Mouse (Mus musculus) brown adipose tissue, adult 24 weeks (tissue): ENCODE data around the gene Cpn1. TPM values are rescaled to one million over a fixed set of nuclear protein-coding genes. Genes with fewer than 3 reads are reported as not detected.

ENCODE experiments used
- H3K27ac ChIP-seq: fragments of 200-500 bp; replicated peaks from 2 replicates; pipeline ENCODE4 v1.5.1; 2012; ENCODE audit warnings: low read depth, mild to moderate bottlenecking, low read length
- H3K4me1 ChIP-seq: fragments of 200-500 bp; 2 replicates; pipeline ENCODE4 v1.6.1; 2012; ENCODE audit warnings: low read length, mixed read lengths; ENCODE audit not compliant: control insufficient read depth, insufficient read depth, insufficient read length
- H3K4me3 ChIP-seq: fragments of 200-500 bp; 2 replicates; pipeline ENCODE4 v1.5.1; 2012; ENCODE audit warnings: low read depth, mild to moderate bottlenecking, low read length, moderate library complexity; ENCODE audit not compliant: insufficient read depth
- polyA plus RNA-seq: library from polyadenylated mRNA; stranded (reverse); fragments of >200 nt; gene quantifications from 2 replicates; pipeline ENCODE4 v1.2.4, GENCODE M21; 2012; ENCODE audit not compliant: missing spikeins, insufficient read depth, insufficient read length

Gene Cpn1
- polyA plus RNA-seq, 1 experiment: not detected

GRCm38 (mm10) chr19:43917406-43917691 lies 69.0 kb downstream of the Cpn1 start:
- no peak overlapping the region for H3K4me3 ChIP-seq
- peaks cover 23% of the 10 kb centered on the region for H3K4me1 ChIP-seq
- no peak overlapping the region for H3K27ac ChIP-seq

- no peak overlapping the region for H3K27ac ChIP-seq
- H3K4me3 ChIP-seq: no peak overlapping the region
- peaks cover 23% of the 10 kb centered on the region for H3K4me1 ChIP-seq
Measured at GRCm38 (mm10) chr19:43916586-43917405, 69.6 kb downstream of the Cpn1 start.

- peaks cover 23% of the 10 kb centered on the region for H3K4me1 ChIP-seq
- no peak overlapping the region for H3K27ac ChIP-seq
- no peak overlapping the region for H3K4me3 ChIP-seq
Measured at GRCm38 (mm10) chr19:43915431-43915830, 70.9 kb downstream of the Cpn1 start.

GRCm38 (mm10) chr19:43914986-43915385 lies 71.4 kb downstream of the Cpn1 start:
- H3K4me1 ChIP-seq: peaks cover 23% of the 10 kb centered on the region
- no peak overlapping the region for H3K27ac ChIP-seq
- H3K4me3 ChIP-seq: no peak overlapping the region

GRCm38 (mm10) chr19:43912775-43913486 lies 73.4 kb downstream of the Cpn1 start:
- Histone ChIP-seq H3K27ac (no peak overlapping the region), H3K4me1 (peaks cover 13% of the 10 kb centered on the region), H3K4me3 (no peak overlapping the region)

GRCm38 (mm10) chr19:43906492-43906891 lies 79.9 kb downstream of the Cpn1 start:
- no peaks in the 10 kb centered on the region for H3K4me1 ChIP-seq
- no peak overlapping the region for H3K4me3 ChIP-seq
- no peak overlapping the region for H3K27ac ChIP-seq

Other genes starting within 250 kb of the Cpn1 start
- gene Cutc, start 233.6 kb downstream of the Cpn1 start, polyA plus RNA-seq: 19.4 and 22.1 TPM in 2 replicates
- 29.4 and 34.1 TPM in 2 replicates for gene Cox15, start 233.6 kb downstream of the Cpn1 start, polyA plus RNA-seq
- 1.1 TPM in 1 of 2 replicates, not detected in the other for gene Abcc2, start 204.4 kb downstream of the Cpn1 start, polyA plus RNA-seq
- gene Dnmbp, start 46.4 kb downstream of the Cpn1 start, polyA plus RNA-seq: 4.5 and 4.7 TPM in 2 replicates
- gene Cyp2c23, start 42.7 kb upstream of the Cpn1 start, polyA plus RNA-seq: not detected in 2 replicates
- 12.3 and 18.7 TPM in 2 replicates for gene Erlin1, start 83.2 kb upstream of the Cpn1 start, polyA plus RNA-seq
- gene Chuk, start 120.9 kb upstream of the Cpn1 start, polyA plus RNA-seq: 23.7 and 24.3 TPM in 2 replicates
- gene Cwf19l1, start 149.3 kb upstream of the Cpn1 start, polyA plus RNA-seq: 9.9 and 11.9 TPM in 2 replicates
- 7.2 and 12.6 TPM in 2 replicates for gene Bloc1s2, start 159.9 kb upstream of the Cpn1 start, polyA plus RNA-seq
- gene Pkd2l1, start 205.9 kb upstream of the Cpn1 start, polyA plus RNA-seq: not detected in 2 replicates
- gene Scd3, start 216.7 kb upstream of the Cpn1 start, polyA plus RNA-seq: 2.2 and 6.0 TPM in 2 replicates